Comparison of ENCODE assay signal across 10 mouse cellular contexts in genomic region chr2:29707731-29708130, GRCm38 (mm10). TPM values are rescaled to one million over a fixed set of nuclear protein-coding genes. Genes with fewer than 3 reads are reported as not detected.
A peak's percentile ranks its signal among the peaks of the same experiment; 100 is the strongest.
DNase-seq lines count a peak whose midpoint lies in the region; ATAC-seq and TF ChIP-seq lines count a peak whose summit lies in the region.
"Had no signal": no experiment of that assay in that cellular context is flagged by ENCODE, and none has a peak within 500 bp of the region (broad histone marks: within the 10 kb centered on the region; RNA-seq: fewer than 3 reads in every experiment).

No protein-coding gene starts in this region.

- no peaks in the 10 kb centered on the region for H3K27me3 ChIP-seq in ES-Bruce4 (ENCODE audit: control insufficient read depth, insufficient read depth, low read length, poor library complexity, severe bottlenecking)
- H3K27me3 ChIP-seq in lung, postnatal 0 days (replicated peaks; ENCODE audit: insufficient read depth, low read length) = no peaks in the 10 kb centered on the region

- H3K4me2 ChIP-seq in lung, postnatal 0 days (replicated peaks; ENCODE audit: low read depth, low read length) = no peak overlapping the region

- DNase-seq in layer of hippocampus, postnatal 10 days (ENCODE audit: low spot score in 2 of 2) = peak; percentile 36 to 60
- DNase-seq in layer of hippocampus, adult 9-10 months (ENCODE audit: low spot score) = no peak
- peak; percentile 45 for DNase-seq in brain, adult 2 months (ENCODE audit: low read depth, low spot score)
- peak; percentile 8 for DNase-seq in lung, postnatal 0 days (ENCODE audit: low spot score)
- DNase-seq in left cerebral cortex, postnatal 36 days (ENCODE audit: low spot score in 2 of 2) = no peak

- H3K9ac ChIP-seq in ES-Bruce4 (ENCODE audit: low read depth, poor library complexity, severe bottlenecking) = no peak overlapping the region
- no peak overlapping the region for H3K9ac ChIP-seq in lung, postnatal 0 days (replicated peaks; ENCODE audit: low read depth)

- TF ChIP-seq EP300 in ES-Bruce4 (IDR thresholded peaks at IDR 0.05; ENCODE audit: insufficient read depth, low read depth, low read length) = no peak
- TF ChIP-seq EP300 in lung, postnatal 0 days (IDR thresholded peaks at IDR 0.05) = no peak

- peaks cover 10% of the 10 kb centered on the region for H3K4me1 ChIP-seq in ES-Bruce4 (ENCODE audit: control insufficient read depth, insufficient read depth, low read length)
- H3K4me1 ChIP-seq in lung, postnatal 0 days (ENCODE audit: insufficient read depth, low read depth, low read length) = no peaks in the 10 kb centered on the region

- 86% methylated on average over 4 of the region's 4 CpGs for WGBS in lung, postnatal 0 days

- peaks cover 3% of the 10 kb centered on the region for H3K36me3 ChIP-seq in ES-Bruce4 (ENCODE audit: control insufficient read depth, insufficient read depth, low read length, poor library complexity, severe bottlenecking)
- peaks cover 10% of the 10 kb centered on the region; the same call in 1 of the 2 replicates for H3K36me3 ChIP-seq in lung, postnatal 0 days (ENCODE audit: insufficient read depth, low read length)

- ATAC-seq in lung, postnatal 0 days = no peak
- no peak for ATAC-seq in monocyte, adult 5-6 weeks (replicated peaks; ENCODE audit: insufficient number of reproducible peaks, low FRiP score, low TSS enrichment, poor library complexity, severe bottlenecking)

- no peak overlapping the region for H3K4me3 ChIP-seq in ES-Bruce4 (ENCODE audit: low read depth, low read length)
- no peak overlapping the region for H3K4me3 ChIP-seq in lung, postnatal 0 days (ENCODE audit: low read depth, low read length)

- peak overlapping the region; percentile 45; the same call in 1 of the 2 replicates for H3K27ac ChIP-seq in ES-Bruce4 (ENCODE audit: insufficient read depth, low read length)
- H3K27ac ChIP-seq in lung, postnatal 0 days (ENCODE audit: low read length) = no peak overlapping the region

- H3K9me3 ChIP-seq in ES-Bruce4 (replicated peaks; ENCODE audit: control insufficient read depth, insufficient read depth, low read length, poor library complexity, severe bottlenecking) = no peaks in the 10 kb centered on the region
- no peaks in the 10 kb centered on the region for H3K9me3 ChIP-seq in lung, postnatal 0 days (ENCODE audit: low read length)

- intact Hi-C loops in left cerebral cortex, postnatal 36 days (cut with DNase I) = no loop called here

- no peak for TF ChIP-seq POLR2A in ES-Bruce4 (IDR thresholded peaks at IDR 0.05; ENCODE audit: insufficient read depth, low read length)

- TF ChIP-seq CTCF in ES-Bruce4 (IDR thresholded peaks at IDR 0.05; ENCODE audit: low read depth, low read length) = peak; percentile 74
- peak; percentile 64 for TF ChIP-seq CTCF in lung, postnatal 0 days (IDR thresholded peaks at IDR 0.05)

RNA-seq across cellular contexts. Expression of gene Gm13420, which starts 43.8 kb away (rescaled TPM):
- 1 to 10 TPM; 1.4 to 2.2 TPM for total RNA-seq in layer of hippocampus, postnatal 10 days (2021)
- polyA plus RNA-seq in ES-Bruce4 (2011; ENCODE audit: insufficient read depth, insufficient read length, low read depth, missing spikeins) = 0.75 TPM in 1 of 2 replicates, not detected in the other
- 0.21 and 0.37 TPM in 2 replicates for polyA plus RNA-seq in lung, postnatal 0 days (2015; fragmentation: Nextera tagmentation; extraction: Ambion mirVana)
- 0.68 TPM in 1 of 3 replicates, not detected in the others for total RNA-seq in monocyte, adult 5-6 weeks (2017)
- 1 to 10 TPM; 1.9 to 2.3 TPM for total RNA-seq in left cerebral cortex, postnatal 36 days (2021)

RNA-seq across cellular contexts. Expression of gene Gm13547, which starts 51.4 kb away (rescaled TPM):
- not detected for total RNA-seq in layer of hippocampus, postnatal 10 days (2021)
- polyA plus RNA-seq in ES-Bruce4 (2011; ENCODE audit: insufficient read depth, insufficient read length, low read depth, missing spikeins) = not detected in 2 replicates
- not detected in 2 replicates for polyA plus RNA-seq in lung, postnatal 0 days (2015; fragmentation: Nextera tagmentation; extraction: Ambion mirVana)
- 3.0 TPM in 1 of 3 replicates, not detected in the others for total RNA-seq in monocyte, adult 5-6 weeks (2017)
- total RNA-seq in left cerebral cortex, postnatal 36 days (2021) = under 1 TPM in 1 of 2 experiments, not detected in 1; 0.54 TPM
- total RNA-seq: layer of hippocampus, adult 18-20 months had no signal
- polyA plus RNA-seq: embryonic facial prominence, embryonic 11.5 days; neural tube, embryonic 14.5 days had no signal

Comparison
In these comparisons a context has a peak if more than half of its experiments do, and no peak if none do; other contexts are left out.
1. DNase-seq: peak in layer of hippocampus, postnatal 10 days (2 of 2), brain, adult 2 months (single experiment) and lung, postnatal 0 days (single experiment); none in layer of hippocampus, adult 9-10 months (single experiment) and left cerebral cortex, postnatal 36 days (0 of 2).